Mouse (Mus musculus): Measurements from ENCODE around the gene Zc3h12c.
"Not testable (repeated sequence)": the region's sequence is repeated elsewhere in the genome, so short reads cannot be mapped to it uniquely, and the experiment has no call there.

Gene Zc3h12c

GRCm38 (mm10) chr9:52102060-52102844, 66.1 kb downstream of the Zc3h12c start:
- no peak for DNase-seq (ENCODE audit: low spot score)

- DNase-seq (ENCODE audit: low spot score), result no peak
Measured at GRCm38 (mm10) chr9:52100426-52100825, 67.9 kb downstream of the Zc3h12c start.

GRCm38 (mm10) chr9:52098600-52098999, 69.8 kb downstream of the Zc3h12c start:
- peak; percentile 96 for DNase-seq (ENCODE audit: low spot score)

- DNase-seq (ENCODE audit: low spot score), result no peak
Measured at GRCm38 (mm10) chr9:52097386-52097785, 71.0 kb downstream of the Zc3h12c start.

GRCm38 (mm10) chr9:52095666-52096065, 72.7 kb downstream of the Zc3h12c start:
- no peak for DNase-seq (ENCODE audit: low spot score)

- DNase-seq (ENCODE audit: low spot score), result no peak
Measured at GRCm38 (mm10) chr9:52094471-52094980, 73.8 kb downstream of the Zc3h12c start.

GRCm38 (mm10) chr9:52094016-52094415, 74.4 kb downstream of the Zc3h12c start:
- no peak for DNase-seq (ENCODE audit: low spot score)

GRCm38 (mm10) chr9:52093108-52093507, 75.3 kb downstream of the Zc3h12c start:
- no peak for DNase-seq (ENCODE audit: low spot score)

- no peak for DNase-seq (ENCODE audit: low spot score)
Measured at GRCm38 (mm10) chr9:52092311-52092710, 76.1 kb downstream of the Zc3h12c start.

GRCm38 (mm10) chr9:52091752-52092151, 76.6 kb downstream of the Zc3h12c start:
- DNase-seq (ENCODE audit: low spot score), result no peak

- DNase-seq (ENCODE audit: low spot score), result no peak
Measured at GRCm38 (mm10) chr9:52082414-52082813, 86.0 kb downstream of the Zc3h12c start.

- DNase-seq (ENCODE audit: low spot score), result no peak
Measured at GRCm38 (mm10) chr9:52081979-52082378, 86.4 kb downstream of the Zc3h12c start.

GRCm38 (mm10) chr9:52077692-52078091, 90.7 kb downstream of the Zc3h12c start:
- no peak for DNase-seq (ENCODE audit: low spot score)

GRCm38 (mm10) chr9:52076089-52076488, 92.3 kb downstream of the Zc3h12c start:
- peak; percentile 45 for DNase-seq (ENCODE audit: low spot score)

GRCm38 (mm10) chr9:52072202-52072601, 96.2 kb downstream of the Zc3h12c start:
- no peak for DNase-seq (ENCODE audit: low spot score)

- not testable (repeated sequence) for DNase-seq (ENCODE audit: low spot score)
Measured at GRCm38 (mm10) chr9:52071352-52071751, 97.0 kb downstream of the Zc3h12c start.

GRCm38 (mm10) chr9:52070052-52070451, 98.3 kb downstream of the Zc3h12c start:
- DNase-seq (ENCODE audit: low spot score), result no peak

Data from retina, embryonic 14.5 days (tissue).